Mouse (Mus musculus) bone marrow macrophage, adult 2 months (primary cell): ENCODE measurements around the gene Aqp3.

Source experiments
- CTCF ChIP-seq: IDR thresholded peaks from 2 replicates; pipeline ENCODE4 v1.5.1; 2012; ENCODE audit warnings: low read depth, mild to moderate bottlenecking, low read length, moderate library complexity
- POLR2A ChIP-seq: IDR thresholded peaks from 2 replicates; pipeline ENCODE4 v1.6.1; 2012; ENCODE audit warnings: mild to moderate bottlenecking, low read depth, low read length, borderline replicate concordance

DNA sequence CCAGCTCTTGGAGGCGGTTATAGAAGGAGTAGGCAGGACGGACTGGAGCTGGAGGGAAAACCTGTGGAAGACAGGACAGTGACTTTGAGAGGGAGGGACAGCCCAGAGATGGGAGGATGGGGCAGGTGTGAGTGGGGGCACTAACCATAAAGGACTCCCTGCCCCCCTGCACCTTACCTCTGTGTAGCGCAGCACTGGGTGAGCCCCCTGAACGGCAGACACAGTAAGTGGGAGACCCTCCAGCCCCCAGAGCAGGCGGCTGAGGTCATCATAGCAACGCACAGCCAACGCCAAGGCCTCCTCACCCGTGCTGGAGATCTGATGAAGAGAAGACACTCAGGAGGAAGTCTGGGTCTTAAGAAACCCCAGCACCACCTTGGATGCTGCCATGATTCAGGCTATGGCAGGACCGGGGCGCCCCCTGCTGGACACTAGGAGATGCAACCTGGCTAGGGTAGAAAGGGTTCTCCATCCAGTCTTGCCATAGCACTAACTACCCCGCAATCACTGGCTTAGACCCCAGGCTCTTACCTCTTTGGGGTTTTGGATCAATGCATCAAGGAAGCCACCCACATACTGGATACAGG lies 20.8 kb upstream of the Aqp3 start:
- peak; percentile 88 for TF ChIP-seq CTCF
- TF ChIP-seq POLR2A = no peak
